Comparison of ENCODE assay signal across 9 mouse cellular contexts in the genomic region with DNA sequence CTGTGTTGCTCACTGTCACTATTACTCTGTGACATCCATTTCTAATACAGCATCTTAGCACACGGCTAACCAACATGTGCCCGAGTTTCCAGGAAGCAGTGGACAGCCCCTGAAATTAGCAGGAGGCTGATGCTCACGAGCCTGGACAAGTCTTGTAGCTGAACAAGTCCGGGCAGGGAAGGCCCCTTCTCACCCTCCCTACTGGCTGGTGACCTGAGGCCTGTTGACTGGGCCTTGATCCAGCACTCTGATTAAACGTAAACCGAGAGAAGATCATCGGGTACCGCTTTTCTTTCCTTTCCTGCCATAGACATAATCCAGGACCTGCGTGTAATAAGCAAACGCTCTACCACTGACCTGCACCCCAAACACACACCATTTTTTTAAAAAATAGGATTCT.
"Had no signal": no experiment of that assay in that cellular context is flagged by ENCODE, and none has a peak within 500 bp of the region (broad histone marks: within the 10 kb centered on the region; RNA-seq: fewer than 3 reads in every experiment).

No protein-coding gene starts in this region.

- DNase-seq: layer of hippocampus, adult 9-11 months; layer of hippocampus, postnatal 36 days; lung, embryonic 14.5 days; lung, postnatal 10 days; lung, postnatal 4 days; midbrain, embryonic 14.5 days; retina, postnatal 1 day; thymus, adult 18-20 months; thymus, postnatal 25 days had no signal
